Mouse (Mus musculus) hindbrain, embryonic 16.5 days (tissue): ENCODE measurements around the gene Txndc17. TPM values are rescaled to one million over a fixed set of nuclear protein-coding genes. Genes with fewer than 3 reads are reported as not detected.
"Not testable (repeated sequence)": the region's sequence is repeated elsewhere in the genome, so short reads cannot be mapped to it uniquely, and the experiment has no call there.

ENCODE experiments used
- ATAC-seq: fragments of 200-750 bp; cut with Nextera tagmentation; 2 replicates; pipeline ENCODE4 v1.8.0; 2017; ENCODE audit warnings: moderate TSS enrichment, moderate library complexity
- H3K27ac ChIP-seq: fragments of 300-500 bp; sonication (generic); 2 replicates; pipeline ENCODE4 v1.5.1; 2014; ENCODE audit warnings: low read depth, mild to moderate bottlenecking, control low read depth, low read length, moderate library complexity
- H3K27me3 ChIP-seq: fragments of 300-500 bp; sonication (generic); replicated peaks from 2 replicates; pipeline ENCODE4 v1.6.1; 2014; ENCODE audit warnings: low read length; ENCODE audit not compliant: control insufficient read depth, insufficient read depth
- H3K36me3 ChIP-seq: fragments of 300-500 bp; sonication (generic); 2 replicates; pipeline ENCODE4 v1.6.1; 2014; ENCODE audit warnings: mild to moderate bottlenecking, low read length, moderate library complexity, mixed read lengths; ENCODE audit not compliant: control insufficient read depth, insufficient read depth
- H3K4me1 ChIP-seq: fragments of 300-500 bp; sonication (generic); 2 replicates; pipeline ENCODE4 v1.6.1; 2014; ENCODE audit warnings: low read depth, low read length; ENCODE audit not compliant: control insufficient read depth, insufficient read depth
- H3K4me2 ChIP-seq: fragments of 300-500 bp; sonication (generic); 2 replicates; pipeline ENCODE4 v1.6.1; 2014; ENCODE audit warnings: mild to moderate bottlenecking, low read length, control low read depth, moderate library complexity
- H3K4me3 ChIP-seq: fragments of 300-500 bp; sonication (generic); 2 replicates; pipeline ENCODE4 v1.5.1; 2014; ENCODE audit warnings: mild to moderate bottlenecking, low read length, control low read depth, moderate library complexity
- H3K9ac ChIP-seq: fragments of 300-500 bp; sonication (generic); 2 replicates; pipeline ENCODE4 v1.6.1; 2014; ENCODE audit warnings: low read depth, mild to moderate bottlenecking, control low read depth, low read length, moderate library complexity
- H3K9me3 ChIP-seq: fragments of 300-500 bp; sonication (generic); 2 replicates; pipeline ENCODE4 v1.6.1; 2014; ENCODE audit warnings: mild to moderate bottlenecking, low read length, moderate library complexity; ENCODE audit not compliant: control insufficient read depth
- WGBS: fragments of 180-500 bp; shearing (Covaris S2); extraction: QIAGEN DNeasy Blood & Tissue Kit; methylation state at CpG from one replicate; pipeline ENCODE4 v1.1.7; 2014; 5-methylcytosine and 5-hydroxymethylcytosine counted together
- polyA plus RNA-seq: library from polyadenylated mRNA; unstranded; fragments of >200 nt; fragmentation: Nextera tagmentation; extraction: Ambion mirVana; gene quantifications from 2 replicates; pipeline ENCODE4 v1.2.1, GENCODE M21; 2015

Gene Txndc17
- 158 and 167 TPM in 2 replicates for polyA plus RNA-seq

DNA sequence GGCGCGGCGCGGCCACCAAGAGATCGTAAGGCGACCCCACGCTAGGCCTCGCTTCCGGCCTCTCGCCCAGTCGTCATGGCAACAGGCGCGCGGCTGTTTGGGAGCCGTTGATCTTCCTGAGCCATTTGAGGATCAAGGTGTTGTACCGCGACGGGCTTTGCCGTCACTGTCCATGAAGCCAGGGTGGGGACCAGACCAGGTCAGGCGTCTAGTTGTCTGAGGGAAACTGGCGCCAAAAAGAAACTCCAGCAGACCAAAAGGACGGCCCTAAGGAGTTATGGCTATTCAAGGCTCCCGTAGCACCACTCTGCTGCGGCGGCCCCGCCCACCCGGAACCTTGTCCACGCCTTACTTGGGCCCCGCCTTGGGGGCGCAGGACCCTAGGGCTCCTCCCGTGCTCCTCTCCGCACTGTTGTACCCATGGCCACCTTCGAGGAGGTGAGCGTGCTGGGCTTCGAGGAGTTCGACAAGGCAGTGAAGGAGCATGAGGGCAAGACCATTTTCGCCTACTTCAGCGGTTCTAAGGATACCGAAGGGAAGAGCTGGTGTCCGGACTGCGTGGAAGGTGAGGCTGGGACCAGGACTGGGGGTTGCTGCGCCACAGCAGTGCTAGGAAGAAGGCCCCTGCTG is at the start of gene Txndc17, which contains the start of gene 4933427D14Rik:
Gene Txndc17 (plus strand): TSS at position 344 of the 630 bp plus-strand sequence.
Gene 4933427D14Rik (minus strand): TSS at position 256 of the 630 bp plus-strand sequence.
- H3K36me3 ChIP-seq: peaks cover 13% of the 10 kb centered on the region
- no peaks in the 10 kb centered on the region for H3K9me3 ChIP-seq
- peak within 1 kb of the TSS; percentile 81 for H3K9ac ChIP-seq
- H3K4me1 ChIP-seq: peaks cover 24% of the 10 kb centered on the region
- H3K4me3 ChIP-seq: peak within 1 kb of the TSS; percentile 65
- no peaks in the 10 kb centered on the region for H3K27me3 ChIP-seq
- H3K27ac ChIP-seq: peak within 1 kb of the TSS; percentile 76
- H3K4me2 ChIP-seq: peak within 1 kb of the TSS; percentile 87
- ATAC-seq: peak; percentile 93
- 0% methylated on average over 42 of the region's 42 CpGs for WGBS

- 94% methylated on average over 2 of the region's 2 CpGs for WGBS
- Histone ChIP-seq H3K9me3 (no peaks in the 10 kb centered on the region), H3K36me3 (peaks cover 30% of the 10 kb centered on the region), H3K4me3 (no peak overlapping the region), H3K4me2 (no peak overlapping the region), H3K4me1 (no peaks in the 10 kb centered on the region), H3K27me3 (no peaks in the 10 kb centered on the region), H3K9ac (no peak overlapping the region), H3K27ac (no peak overlapping the region)
- no peak for ATAC-seq
Observed at GRCm38 (mm10) chr11:72163198-72163597, 44.1 kb upstream of the Txndc17 start.

- 86% methylated on average over 4 of the region's 4 CpGs for WGBS
Observed at GRCm38 (mm10) chr11:72169871-72170270, 37.5 kb upstream of the Txndc17 start.

DNA sequence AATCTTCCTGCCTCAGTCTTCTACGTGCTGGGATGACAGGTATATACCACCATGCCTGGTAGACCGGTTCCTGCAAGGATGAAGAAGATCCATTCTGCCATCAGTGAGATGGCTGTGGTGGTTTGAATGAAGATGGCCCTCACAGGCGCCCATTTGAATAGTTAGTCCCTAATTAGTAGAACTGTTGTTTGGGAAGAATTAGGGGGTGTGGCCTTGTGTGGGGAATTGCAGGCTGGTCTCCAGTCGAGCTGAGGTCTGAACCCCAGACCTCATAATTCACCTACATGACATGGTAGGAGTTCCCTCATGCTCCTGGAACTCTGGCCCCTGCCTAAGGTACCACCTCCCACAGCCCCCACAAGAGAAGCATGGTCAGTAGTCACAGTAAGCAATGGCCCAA is 35.4 kb upstream of the Txndc17 start:
- not testable (repeated sequence) for H3K9me3 ChIP-seq, ATAC-seq
- peaks cover 43% of the 10 kb centered on the region for H3K36me3 ChIP-seq

More at GRCm38 (mm10) chr11:72169871-72170270, 37.5 kb upstream of the Txndc17 start:
- ATAC-seq: no peak
- H3K4me3 ChIP-seq: no peak overlapping the region
- peaks cover 48% of the 10 kb centered on the region for H3K36me3 ChIP-seq
- H3K27me3 ChIP-seq: no peaks in the 10 kb centered on the region
- no peak overlapping the region for H3K4me2 ChIP-seq
- no peaks in the 10 kb centered on the region for H3K4me1 ChIP-seq
- H3K27ac ChIP-seq: no peak overlapping the region
- no peaks in the 10 kb centered on the region for H3K9me3 ChIP-seq
- no peak overlapping the region for H3K9ac ChIP-seq

DNA sequence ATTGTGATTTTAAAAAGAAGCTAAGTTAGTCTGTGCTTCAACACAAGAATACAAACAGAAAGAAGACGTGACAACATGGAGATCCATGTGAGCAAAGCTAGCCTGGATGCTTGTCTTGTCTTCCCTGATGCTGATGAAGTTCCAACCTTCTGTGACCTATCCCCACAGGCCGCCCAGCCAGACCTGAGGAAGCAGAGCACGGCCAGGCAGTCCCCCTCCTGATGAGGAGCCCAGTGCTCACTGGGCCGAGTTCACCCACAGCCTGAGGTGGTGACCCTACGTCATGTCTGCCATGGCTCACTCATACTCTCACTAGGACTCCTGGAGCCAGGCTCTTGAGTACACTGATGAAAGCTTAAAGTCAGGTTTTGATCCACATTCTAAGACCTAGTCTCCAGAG is 33.8 kb upstream of the Txndc17 start:
- H3K9me3 ChIP-seq: no peaks in the 10 kb centered on the region
- no peaks in the 10 kb centered on the region for H3K27me3 ChIP-seq
- no peak overlapping the region for H3K9ac ChIP-seq
- H3K4me1 ChIP-seq: no peaks in the 10 kb centered on the region
- no peak overlapping the region for H3K27ac ChIP-seq
- peaks cover 44% of the 10 kb centered on the region for H3K36me3 ChIP-seq
- H3K4me3 ChIP-seq: no peak overlapping the region
- no peak for ATAC-seq
- WGBS: 87% methylated on average over 5 of the region's 5 CpGs
- no peak overlapping the region for H3K4me2 ChIP-seq

More for the DNA sequence above, 35.4 kb upstream of the Txndc17 start:
- H3K27me3 ChIP-seq, H3K4me1 ChIP-seq, H3K9ac ChIP-seq, H3K4me3 ChIP-seq, H3K27ac ChIP-seq, H3K4me2 ChIP-seq: not testable (repeated sequence)
- 75% methylated on average over 4 of the region's 4 CpGs for WGBS

DNA sequence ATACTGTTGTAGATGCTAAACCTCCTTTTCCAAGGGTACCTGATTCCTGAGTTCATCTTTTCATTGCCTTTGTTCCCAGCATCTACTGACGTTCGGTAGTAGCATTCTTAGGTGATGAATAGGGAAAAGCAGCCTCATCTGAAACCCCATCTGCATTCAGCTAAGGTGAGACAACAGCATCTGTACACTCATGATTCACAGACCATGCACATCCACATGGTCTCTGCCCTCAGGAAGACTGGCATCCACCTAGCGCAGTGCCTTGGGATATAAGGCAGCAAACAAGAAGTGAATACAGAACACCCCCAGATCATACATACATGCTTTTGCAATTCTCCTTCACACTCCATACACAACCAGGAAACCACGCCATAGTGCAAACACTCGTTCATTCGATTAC is 32.6 kb upstream of the Txndc17 start:
- Histone ChIP-seq H3K4me3 (no peak overlapping the region), H3K9ac (no peak overlapping the region), H3K4me2 (no peak overlapping the region), H3K36me3 (peaks cover 37% of the 10 kb centered on the region), H3K4me1 (no peaks in the 10 kb centered on the region), H3K27ac (no peak overlapping the region), H3K9me3 (no peaks in the 10 kb centered on the region), H3K27me3 (no peaks in the 10 kb centered on the region)
- 94% methylated on average over 6 of the region's 6 CpGs for WGBS
- no peak for ATAC-seq

DNA sequence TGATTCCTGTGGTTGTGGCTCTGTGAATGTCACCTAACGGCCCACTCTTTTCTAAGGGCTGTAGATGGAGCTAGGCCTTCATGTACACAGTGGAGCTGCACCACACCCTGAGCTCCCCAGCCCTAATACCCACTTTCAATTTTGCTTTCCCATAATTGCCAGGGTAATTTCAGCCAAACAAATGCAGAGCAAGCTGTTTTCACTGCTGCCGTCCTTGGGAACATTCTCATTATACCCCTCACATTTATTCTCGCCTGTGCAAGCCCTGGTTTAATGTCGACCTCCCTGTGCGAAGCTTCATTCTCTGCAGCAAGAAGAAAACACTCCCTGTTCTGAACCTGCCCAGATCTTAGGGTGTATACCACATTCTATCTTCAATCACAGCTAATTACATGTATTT is 31.4 kb upstream of the Txndc17 start:
- 68% methylated on average over 5 of the region's 5 CpGs for WGBS

DNA sequence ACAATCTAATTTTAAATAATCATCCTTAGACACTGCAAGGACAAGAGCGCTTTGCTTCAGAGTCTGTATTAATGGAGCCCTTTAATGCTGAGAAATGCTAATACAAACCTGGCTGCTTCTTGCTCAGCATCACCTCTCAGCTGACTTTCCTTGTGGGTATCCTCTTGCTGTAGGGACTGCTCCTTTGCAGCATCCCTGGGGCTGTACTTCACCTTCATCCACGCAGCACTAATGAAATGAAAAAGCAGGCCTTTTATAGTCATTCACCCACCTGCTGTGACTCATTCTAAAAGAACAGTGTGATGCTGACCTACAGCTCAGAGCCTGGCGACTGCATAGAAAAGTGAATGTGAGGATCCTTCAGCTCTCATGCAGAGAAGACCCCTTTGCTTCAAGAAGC is 30.8 kb upstream of the Txndc17 start:
- H3K4me3 ChIP-seq: no peak overlapping the region
- 26% methylated on average over 3 of the region's 3 CpGs for WGBS
- H3K27me3 ChIP-seq: no peaks in the 10 kb centered on the region
- no peak for ATAC-seq
- H3K36me3 ChIP-seq: peaks cover 38% of the 10 kb centered on the region
- H3K9me3 ChIP-seq: no peaks in the 10 kb centered on the region
- no peak overlapping the region for H3K4me2 ChIP-seq
- H3K4me1 ChIP-seq: no peaks in the 10 kb centered on the region
- H3K27ac ChIP-seq: no peak overlapping the region
- H3K9ac ChIP-seq: no peak overlapping the region

More for the DNA sequence above, 31.4 kb upstream of the Txndc17 start:
- H3K4me2 ChIP-seq: no peak overlapping the region
- no peaks in the 10 kb centered on the region for H3K9me3 ChIP-seq
- H3K27ac ChIP-seq: no peak overlapping the region
- peaks cover 33% of the 10 kb centered on the region for H3K36me3 ChIP-seq
- no peak overlapping the region for H3K4me3 ChIP-seq
- no peaks in the 10 kb centered on the region for H3K27me3 ChIP-seq
- H3K9ac ChIP-seq: no peak overlapping the region
- ATAC-seq: no peak
- H3K4me1 ChIP-seq: no peaks in the 10 kb centered on the region

DNA sequence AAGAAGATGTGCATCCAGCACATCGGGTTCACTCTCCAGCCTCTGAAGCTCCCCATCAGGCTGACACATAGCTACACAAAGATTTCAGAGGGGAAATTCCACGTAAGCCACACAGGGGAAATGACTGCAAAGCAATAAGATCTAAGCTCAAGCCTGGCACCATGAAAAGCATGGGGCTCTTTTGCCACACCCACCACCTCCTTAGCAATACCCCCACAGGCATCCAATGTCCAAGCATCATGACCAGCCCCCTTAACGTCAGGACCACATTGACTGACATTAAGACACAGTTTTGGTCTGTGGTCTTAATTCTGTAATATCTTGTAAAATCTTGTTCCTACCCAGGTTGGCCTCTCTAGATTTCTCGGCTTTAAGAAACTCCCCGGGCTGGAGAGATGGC is 26.8 kb upstream of the Txndc17 start:
- Histone ChIP-seq H3K9me3 (no peaks in the 10 kb centered on the region), H3K4me1 (no peaks in the 10 kb centered on the region), H3K36me3 (peaks cover 20% of the 10 kb centered on the region), H3K4me2 (no peak overlapping the region), H3K4me3 (no peak overlapping the region), H3K27me3 (no peaks in the 10 kb centered on the region), H3K27ac (no peak overlapping the region), H3K9ac (no peak overlapping the region)
- 93% methylated on average over 5 of the region's 5 CpGs for whole genome bisulfite sequencing
- no peak for ATAC-seq
